Mouse (Mus musculus) stomach, postnatal 0 days (tissue): ENCODE data around the gene Tmem165. TPM values are rescaled to one million over a fixed set of nuclear protein-coding genes. Genes with fewer than 3 reads are reported as not detected.

Source experiments
- ATAC-seq: fragments of 200-750 bp; cut with Nextera tagmentation; 2 replicates; pipeline ENCODE4 v1.8.0; 2017; ENCODE audit not compliant: low FRiP score, low TSS enrichment
- DNase-seq: peaks from one replicate; pipeline ENCODE4 v3.0.0-alpha.2; 2016; ENCODE audit warnings: low spot score
- H3K27ac ChIP-seq: fragments of 300-500 bp; sonication (generic); replicated peaks from 2 replicates; pipeline ENCODE4 v1.5.1; 2014; ENCODE audit warnings: mild to moderate bottlenecking, control low read depth
- H3K27me3 ChIP-seq: fragments of 300-500 bp; sonication (generic); 2 replicates; pipeline ENCODE4 v1.6.1; 2014; ENCODE audit warnings: low read length; ENCODE audit not compliant: control insufficient read depth, insufficient read depth
- H3K36me3 ChIP-seq: fragments of 300-500 bp; sonication (generic); 2 replicates; pipeline ENCODE4 v1.6.1; 2014; ENCODE audit warnings: low read length, mixed read lengths; ENCODE audit not compliant: control insufficient read depth, insufficient read depth
- H3K4me1 ChIP-seq: fragments of 300-500 bp; sonication (generic); replicated peaks from 2 replicates; pipeline ENCODE4 v1.6.1; 2014; ENCODE audit warnings: antibody characterized with exemption; ENCODE audit not compliant: control insufficient read depth, insufficient read depth
- H3K4me2 ChIP-seq: fragments of 300-500 bp; sonication (generic); replicated peaks from 2 replicates; pipeline ENCODE4 v1.6.1; 2014; ENCODE audit warnings: low read depth, mild to moderate bottlenecking, control low read depth, moderate library complexity
- H3K4me3 ChIP-seq: fragments of 300-500 bp; sonication (generic); 2 replicates; pipeline ENCODE4 v1.5.1; 2014; ENCODE audit warnings: low read depth, low read length, control low read depth
- H3K9ac ChIP-seq: fragments of 300-500 bp; sonication (generic); 2 replicates; pipeline ENCODE4 v1.6.1; 2014; ENCODE audit warnings: mild to moderate bottlenecking, low read length, control low read depth, mixed read lengths
- H3K9me3 ChIP-seq: fragments of 300-500 bp; sonication (generic); 2 replicates; pipeline ENCODE4 v1.6.1; 2016; ENCODE audit warnings: low read length; ENCODE audit not compliant: control insufficient read depth
- CTCF ChIP-seq: IDR thresholded peaks from 2 replicates; pipeline ENCODE4 v1.5.1; 2016; ENCODE audit warnings: antibody characterized with exemption, low read depth, mild to moderate bottlenecking, moderate library complexity
- EP300 ChIP-seq: optimal IDR thresholded peaks from 2 replicates; pipeline ENCODE3; 2016; ENCODE audit warnings: antibody characterized with exemption
- WGBS: fragments of 180-500 bp; shearing (Covaris S2); extraction: QIAGEN DNeasy Blood & Tissue Kit; methylation state at CpG from one replicate; pipeline ENCODE4 v1.1.7; 2014; 5-methylcytosine and 5-hydroxymethylcytosine counted together
- polyA plus RNA-seq: library from polyadenylated mRNA; unstranded; fragments of >200 nt; fragmentation: Nextera tagmentation; extraction: Ambion mirVana; gene quantifications from 2 replicates; pipeline ENCODE4 v1.2.1, GENCODE M21; 2015

Tmem165 gene
- polyA plus RNA-seq, 1 experiment from 2014 or later: 72.3 TPM

DNA sequence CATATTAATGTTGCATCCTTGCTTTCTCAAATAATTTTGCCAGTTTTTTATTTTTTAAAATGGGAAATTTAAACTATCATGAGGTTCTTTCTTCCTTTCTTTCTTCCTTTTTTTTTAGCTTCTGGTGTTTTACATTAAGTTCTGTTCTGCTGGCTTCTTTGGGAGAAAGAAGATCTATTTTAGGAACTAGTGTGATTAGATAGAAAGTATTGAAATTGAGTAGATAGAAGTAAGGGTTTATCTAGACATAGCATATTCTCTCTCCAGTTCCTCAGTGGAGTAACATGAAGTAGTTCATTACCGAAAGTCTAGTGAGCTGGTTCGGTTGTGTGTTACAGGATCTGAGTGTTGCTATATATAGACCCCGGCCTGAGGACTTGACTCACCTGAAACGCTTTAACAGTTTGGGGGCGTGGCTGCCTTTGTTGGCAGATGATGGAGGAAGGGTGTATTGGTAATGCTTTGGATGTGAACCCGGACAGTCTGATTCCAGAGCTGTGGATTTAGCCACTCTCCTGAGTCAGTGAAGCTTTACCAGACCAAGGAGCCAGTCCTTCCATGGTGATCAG lies 10.8 kb downstream of the Tmem165 start:
- no peak overlapping the region for H3K27ac ChIP-seq
- no peak for TF ChIP-seq CTCF
- TF ChIP-seq EP300: no peak
- no peak overlapping the region for H3K9ac ChIP-seq
- H3K4me3 ChIP-seq: no peak overlapping the region
- no peak for ATAC-seq
- H3K27me3 ChIP-seq: no peaks in the 10 kb centered on the region
- no peaks in the 10 kb centered on the region for H3K36me3 ChIP-seq
- H3K4me2 ChIP-seq: no peak overlapping the region
- WGBS: 62% methylated on average over 6 of the region's 6 CpGs
- DNase-seq: no peak
- no peaks in the 10 kb centered on the region for H3K9me3 ChIP-seq
- no peaks in the 10 kb centered on the region for H3K4me1 ChIP-seq

DNA sequence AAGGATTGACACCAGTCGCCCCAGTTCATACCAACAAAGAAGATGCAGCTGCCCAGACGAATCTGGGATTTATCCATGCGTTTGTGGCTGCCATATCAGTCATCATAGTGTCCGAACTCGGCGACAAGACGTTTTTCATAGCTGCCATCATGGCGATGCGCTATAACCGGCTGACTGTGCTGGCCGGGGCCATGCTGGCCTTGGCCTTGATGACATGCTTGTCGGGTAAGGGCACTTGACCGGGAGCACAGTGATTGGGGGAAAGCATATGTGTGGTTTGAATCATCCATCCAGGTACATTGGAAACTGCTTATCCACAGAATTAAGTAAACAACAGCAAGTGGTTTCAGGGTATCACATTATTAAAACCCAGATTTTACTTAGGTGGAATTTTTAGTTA lies 15.7 kb downstream of the Tmem165 start:
- ATAC-seq: no peak
- WGBS: 91% methylated on average over 13 of the region's 13 CpGs
- no peaks in the 10 kb centered on the region for H3K9me3 ChIP-seq
- H3K36me3 ChIP-seq: peaks cover 9% of the 10 kb centered on the region; the same call in 1 of the 2 replicates
- H3K9ac ChIP-seq: no peak overlapping the region
- no peaks in the 10 kb centered on the region for H3K4me1 ChIP-seq
- H3K27ac ChIP-seq: no peak overlapping the region
- no peak for DNase-seq
- H3K27me3 ChIP-seq: no peaks in the 10 kb centered on the region
- TF ChIP-seq CTCF (no peak), EP300 (no peak)
- H3K4me2 ChIP-seq: no peak overlapping the region
- H3K4me3 ChIP-seq: no peak overlapping the region

DNA sequence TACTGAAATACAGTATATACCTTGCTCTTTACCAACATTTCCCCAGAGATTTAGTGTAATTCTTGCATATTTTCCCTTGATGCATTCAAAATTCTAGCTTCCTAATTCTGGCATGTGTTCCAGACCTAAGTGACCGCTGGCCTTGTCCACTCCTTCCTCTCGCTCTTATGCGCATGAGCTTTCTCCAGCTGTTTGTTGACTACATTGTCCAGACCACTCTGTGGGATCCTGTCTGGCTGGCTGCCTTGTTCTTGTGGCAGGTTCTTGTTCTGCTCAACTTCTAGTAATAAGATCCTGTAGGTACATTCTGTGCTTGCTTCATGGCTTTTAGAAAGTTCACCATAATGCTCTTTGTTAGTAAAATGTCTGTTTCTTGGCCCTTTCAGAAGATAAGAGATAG lies 19.5 kb downstream of the Tmem165 start:
- Histone ChIP-seq H3K4me1 (no peaks in the 10 kb centered on the region), H3K4me3 (no peak overlapping the region), H3K4me2 (no peak overlapping the region), H3K9me3 (no peaks in the 10 kb centered on the region), H3K9ac (no peak overlapping the region), H3K36me3 (peaks cover 23% of the 10 kb centered on the region), H3K27ac (no peak overlapping the region), H3K27me3 (no peaks in the 10 kb centered on the region)
- WGBS: 73% methylated on average over 3 of the region's 3 CpGs
- TF ChIP-seq CTCF (no peak), EP300 (no peak)
- no peak for DNase-seq
- no peak for ATAC-seq

DNA sequence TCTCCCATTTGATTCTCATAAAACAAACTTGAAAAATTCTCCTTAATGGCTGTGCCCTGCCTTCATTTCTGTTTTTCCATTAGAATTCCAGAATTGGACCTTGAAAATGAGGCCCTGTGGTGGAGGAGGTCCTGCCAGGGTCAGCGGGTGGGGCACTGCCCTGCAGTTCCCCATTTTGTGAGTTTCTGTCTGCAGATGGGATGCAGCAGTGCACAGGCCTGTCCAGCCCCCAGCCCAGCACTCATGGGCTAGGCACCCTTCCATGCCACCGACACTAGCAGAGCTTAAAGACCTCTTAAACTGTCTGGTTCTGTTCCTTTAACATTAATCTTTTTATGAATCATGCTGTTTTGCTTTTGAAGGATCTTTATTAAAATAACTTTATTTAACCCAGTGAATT lies 22.2 kb downstream of the Tmem165 start:
- Histone ChIP-seq H3K9me3 (no peaks in the 10 kb centered on the region), H3K4me3 (no peak overlapping the region), H3K4me1 (no peaks in the 10 kb centered on the region), H3K27me3 (no peaks in the 10 kb centered on the region), H3K9ac (no peak overlapping the region), H3K36me3 (peaks cover 25% of the 10 kb centered on the region), H3K4me2 (no peak overlapping the region), H3K27ac (no peak overlapping the region)
- DNase-seq: no peak
- 77% methylated on average over 2 of the region's 2 CpGs for WGBS
- ATAC-seq: no peak
- TF ChIP-seq EP300 (no peak), CTCF (no peak)

DNA sequence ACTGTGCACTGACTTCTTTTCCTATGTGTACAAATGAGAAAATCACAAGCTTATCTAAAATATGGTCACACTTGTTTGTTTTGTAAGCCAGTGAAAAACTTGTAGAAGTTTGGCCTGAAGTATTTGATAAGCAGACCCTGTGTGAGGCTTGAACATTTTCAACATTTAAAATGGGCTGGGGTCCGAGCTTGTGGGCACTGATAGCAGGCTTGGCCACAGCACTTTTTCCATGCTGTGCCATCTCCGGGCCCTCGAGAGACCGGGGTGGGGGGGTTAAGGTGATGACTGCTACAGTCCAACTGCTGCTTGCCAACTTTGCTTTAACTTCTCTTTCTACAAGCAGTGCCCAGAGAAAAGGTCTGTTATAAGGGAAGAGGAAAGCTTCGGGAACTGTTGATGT lies 24.4 kb downstream of the Tmem165 start:
- Histone ChIP-seq H3K9ac (no peak overlapping the region), H3K36me3 (peaks cover 25% of the 10 kb centered on the region), H3K9me3 (no peaks in the 10 kb centered on the region), H3K27me3 (no peaks in the 10 kb centered on the region), H3K4me2 (no peak overlapping the region), H3K4me3 (no peak overlapping the region), H3K27ac (no peak overlapping the region), H3K4me1 (no peaks in the 10 kb centered on the region)
- no peak for ATAC-seq
- no peak for DNase-seq
- TF ChIP-seq EP300 (no peak), CTCF (no peak)
- WGBS: 80% methylated on average over 5 of the region's 5 CpGs

DNA sequence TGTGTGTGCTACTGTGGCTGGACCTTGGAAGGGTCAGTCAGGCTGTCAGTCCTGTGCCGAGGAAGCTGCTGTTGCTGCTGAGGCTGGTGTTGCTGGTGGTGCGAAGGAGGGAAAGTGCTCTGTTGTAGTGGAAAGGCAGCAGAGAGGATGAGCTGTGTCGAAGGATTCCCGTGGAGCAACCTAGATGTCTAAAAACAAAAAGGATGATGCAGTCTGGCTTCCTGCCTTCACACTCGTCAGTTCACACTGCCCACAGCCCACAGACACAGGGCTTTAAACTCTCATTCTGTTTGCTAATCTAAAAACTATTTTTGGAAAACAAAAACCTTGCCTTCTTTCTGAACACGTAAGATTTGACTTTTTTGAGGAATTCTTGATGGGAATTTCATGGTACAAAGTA lies 33.0 kb downstream of the Tmem165 start:
- no peaks in the 10 kb centered on the region for H3K4me1 ChIP-seq
- TF ChIP-seq EP300 (no peak), CTCF (no peak)
- ATAC-seq (no peak), DNase-seq (no peak)
- H3K4me2 ChIP-seq: no peak overlapping the region
- 62% methylated on average over 6 of the region's 6 CpGs for WGBS
- H3K9me3 ChIP-seq: no peaks in the 10 kb centered on the region
- no peak overlapping the region for H3K27ac ChIP-seq
- peaks cover 2% of the 10 kb centered on the region; the same call in 1 of the 2 replicates for H3K36me3 ChIP-seq
- no peak overlapping the region for H3K4me3 ChIP-seq
- H3K9ac ChIP-seq: no peak overlapping the region
- H3K27me3 ChIP-seq: no peaks in the 10 kb centered on the region
